Mouse (Mus musculus) CD8-positive naive resting alpha-beta T cell, adult 2 months (primary cell): ENCODE data around the gene Pfn2.
"Not testable (repeated sequence)": the region's sequence is repeated elsewhere in the genome, so short reads cannot be mapped to it uniquely, and the experiment has no call there.

Source experiments
- DNase-seq, 2 experiments: peaks; one replicate each; pipeline ENCODE4 v3.0.0; 2022; ENCODE audit warnings: low read depth in 2 of 2, low spot score in 2 of 2

Pfn2 gene

GRCm38 (mm10) chr3:57847760-57848185 is at the start of gene Pfn2:
Pfn2 (minus strand) TSS chr3:57848079.
- DNase-seq, result peak; percentile 48 to 50

DNA sequence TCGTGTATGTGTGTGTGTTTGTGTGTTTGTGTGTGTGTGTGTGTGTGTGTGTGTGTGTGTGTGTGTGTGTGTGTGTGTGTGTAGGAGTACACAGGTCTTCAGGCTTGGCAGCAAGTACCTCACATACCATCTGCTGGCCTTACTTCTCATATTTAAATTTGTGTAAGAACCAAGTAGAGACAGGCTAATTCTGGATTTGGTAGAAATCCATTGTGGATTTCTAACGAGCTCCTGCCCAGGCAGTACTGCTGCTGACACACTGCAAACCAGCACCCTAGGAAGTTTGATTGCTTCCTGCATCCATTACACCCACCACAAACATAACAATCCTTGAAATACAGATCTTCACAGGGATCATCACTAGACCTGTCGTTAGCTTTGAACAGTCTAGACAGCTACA is 35.1 kb upstream of the Pfn2 start:
- DNase-seq, result no peak

DNA sequence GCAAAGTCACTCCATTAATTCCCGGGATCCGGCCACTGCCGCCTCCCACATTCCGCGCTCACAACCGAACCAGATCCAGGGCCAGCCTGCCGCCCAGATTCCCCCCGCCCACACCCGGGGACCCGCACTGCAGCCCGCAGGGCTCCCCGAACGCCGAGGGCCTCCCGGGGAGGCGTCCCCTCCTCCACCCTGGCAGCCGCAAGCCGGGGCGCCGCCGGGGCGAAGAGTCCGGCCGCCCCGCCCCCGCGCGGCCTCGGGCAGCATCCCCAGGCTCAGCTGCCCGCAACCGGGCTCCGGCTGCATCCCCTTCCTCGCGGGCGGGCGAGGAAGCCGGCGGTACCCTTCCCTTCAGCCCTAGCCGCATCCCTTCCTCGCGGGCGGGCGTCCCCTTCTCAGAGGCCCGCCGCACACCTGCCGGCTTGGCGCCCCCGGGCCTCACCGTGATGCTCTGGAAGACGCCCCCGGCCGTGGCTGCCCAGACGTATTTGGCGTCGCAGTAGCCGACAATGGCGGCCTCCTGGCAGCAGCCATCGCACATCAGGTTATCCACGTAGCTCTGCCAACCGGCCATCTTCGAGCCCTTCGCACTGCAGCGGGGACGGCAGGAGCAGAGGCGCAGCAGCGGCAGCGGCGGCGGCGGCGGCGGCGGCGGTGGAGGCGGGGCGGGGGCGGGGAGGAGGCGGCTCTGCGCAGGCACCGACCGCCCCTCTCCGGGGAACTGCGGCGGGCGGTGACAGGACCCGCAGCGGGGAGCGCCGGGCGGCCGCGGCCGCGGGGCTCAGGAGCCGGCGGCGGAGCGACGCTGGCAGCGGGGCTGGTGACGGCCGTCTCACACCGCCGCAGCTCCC is 743 bp downstream of the Pfn2 start:
- DNase-seq, result peak; percentile 23 to 36

- no peak for DNase-seq
Observed at GRCm38 (mm10) chr3:57846662-57846911, 1.3 kb downstream of the Pfn2 start.

GRCm38 (mm10) chr3:57845786-57846661 is 1.9 kb downstream of the Pfn2 start:
- no peak for DNase-seq

- peak in 1 of 2 experiments; percentile 20 for DNase-seq
Observed at GRCm38 (mm10) chr3:57843775-57844174, 4.1 kb downstream of the Pfn2 start.

DNA sequence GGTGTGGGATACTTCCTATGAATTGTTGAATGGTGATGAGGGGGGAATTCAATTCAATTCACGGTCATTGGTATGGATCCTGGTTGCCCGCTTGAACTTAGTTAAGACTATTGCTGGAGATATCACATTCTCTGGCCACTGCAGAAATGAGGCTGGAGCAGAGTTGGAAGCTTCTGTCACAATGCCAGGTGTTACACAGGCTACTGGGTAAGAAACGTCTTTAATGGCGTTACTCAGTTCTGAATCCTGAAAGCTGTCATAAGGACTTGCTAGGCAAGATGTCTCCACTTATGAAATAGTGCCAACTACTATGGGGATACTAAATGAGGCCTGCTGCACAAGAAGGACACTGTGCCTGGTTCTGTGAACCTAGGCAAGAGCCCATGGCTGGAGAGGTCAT is 11.0 kb downstream of the Pfn2 start:
- no peak for DNase-seq

DNA sequence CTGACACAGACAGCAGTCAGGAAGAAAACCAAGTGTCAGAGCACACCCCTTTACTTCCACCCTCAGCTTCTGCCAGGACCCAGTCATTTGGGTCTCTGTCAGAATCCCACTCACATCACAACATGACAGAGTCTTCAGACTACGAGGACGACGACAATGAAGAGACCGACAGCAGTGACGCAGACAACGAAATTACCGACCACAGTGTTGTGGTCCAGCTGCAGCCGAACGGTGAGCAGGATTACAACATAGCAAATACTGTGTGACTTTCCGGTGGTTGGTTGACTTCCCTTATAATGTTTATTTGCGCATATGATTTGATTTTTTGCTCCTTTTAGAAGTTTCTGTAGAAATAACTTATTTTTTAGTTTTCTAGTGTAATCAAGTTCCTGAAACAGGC is 14.3 kb downstream of the Pfn2 start:
- no peak for DNase-seq

- DNase-seq, result no peak
Observed at GRCm38 (mm10) chr3:57825866-57826265, 22.0 kb downstream of the Pfn2 start.

DNA sequence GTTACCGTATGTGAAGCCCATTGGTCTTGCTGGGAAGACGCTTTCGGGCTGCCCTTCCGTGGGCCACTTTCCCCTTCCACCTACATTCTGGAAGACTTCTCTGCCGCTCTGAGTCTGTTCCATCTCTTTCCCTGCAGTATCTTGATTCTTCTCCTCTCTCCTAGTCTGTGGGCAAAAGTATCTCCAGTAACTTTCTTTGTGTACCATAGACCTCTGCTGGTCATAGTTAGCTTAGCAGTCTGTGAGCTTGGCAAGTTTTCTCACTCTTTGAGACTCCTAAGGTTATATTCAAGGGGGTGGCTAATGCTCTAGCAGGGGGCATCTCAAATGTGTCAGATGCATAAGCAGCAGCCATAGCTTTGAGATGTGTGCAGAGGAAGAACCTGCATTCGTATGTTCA is 32.4 kb downstream of the Pfn2 start:
- no peak for DNase-seq

GRCm38 (mm10) chr3:57795071-57795470 is 52.8 kb downstream of the Pfn2 start:
- DNase-seq, result not testable (repeated sequence)
